Mouse (Mus musculus) embryonic fibroblast, embryonic 13.5 days (primary cell): ENCODE results near the gene Cpm.

Experiments used
- CTCF ChIP-seq: IDR thresholded peaks from 2 replicates; pipeline ENCODE4 v1.5.1; 2011; ENCODE audit warnings: mild to moderate bottlenecking, control low read depth, low read length, moderate library complexity, borderline replicate concordance; ENCODE audit not compliant: insufficient read depth
- POLR2A ChIP-seq: IDR thresholded peaks from 2 replicates; pipeline ENCODE4 v1.6.1; 2011; ENCODE audit warnings: low read depth, mild to moderate bottlenecking, control low read depth, low read length, moderate library complexity

- TF ChIP-seq POLR2A (no peak), CTCF (no peak)
Measured at GRCm38 (mm10) chr10:117614387-117614786, 14.9 kb upstream of the Cpm start.
